Mouse (Mus musculus) testis, adult 2 months (tissue): Measurements from ENCODE around the gene Cand2. TPM values are rescaled to one million over a fixed set of nuclear protein-coding genes. Genes with fewer than 3 reads are reported as not detected.

Experiments used
- H3K27ac ChIP-seq: fragments of 200-500 bp; 2 replicates; pipeline ENCODE4 v1.5.1; 2012; ENCODE audit warnings: low read depth, low read length; ENCODE audit not compliant: control insufficient read depth, insufficient read depth
- H3K27me3 ChIP-seq: fragments of 200-500 bp; 2 replicates; pipeline ENCODE4 v1.6.1; 2012; ENCODE audit warnings: mild to moderate bottlenecking, low read length, moderate library complexity; ENCODE audit not compliant: control insufficient read depth, insufficient read depth
- H3K36me3 ChIP-seq: fragments of 200-500 bp; 2 replicates; pipeline ENCODE4 v1.6.1; 2012; ENCODE audit warnings: mild to moderate bottlenecking, low read length; ENCODE audit not compliant: control insufficient read depth, insufficient read depth
- H3K4me1 ChIP-seq: fragments of 200-500 bp; 2 replicates; pipeline ENCODE4 v1.6.1; 2012; ENCODE audit warnings: low read length; ENCODE audit not compliant: control insufficient read depth, insufficient read depth
- H3K4me3 ChIP-seq: fragments of 200-500 bp; 2 replicates; pipeline ENCODE4 v1.5.1; 2012; ENCODE audit warnings: low read depth, mild to moderate bottlenecking, low read length, moderate library complexity, mixed read lengths; ENCODE audit not compliant: control insufficient read depth
- CTCF ChIP-seq: fragments of 200-500 bp; IDR thresholded peaks from 2 replicates; pipeline ENCODE4 v1.5.1; 2012; ENCODE audit warnings: low read depth, mild to moderate bottlenecking, inconsistent platforms, low read length, moderate library complexity; ENCODE audit not compliant: control insufficient read depth, insufficient read depth, insufficient replicate concordance
- POLR2A ChIP-seq: fragments of 200-500 bp; IDR thresholded peaks from 2 replicates; pipeline ENCODE4 v1.6.1; 2012; ENCODE audit warnings: low read depth, mild to moderate bottlenecking, inconsistent platforms, low read length, moderate library complexity; ENCODE audit not compliant: control insufficient read depth
- polyA plus RNA-seq: library from polyadenylated mRNA; depleted of rRNA; stranded (reverse); fragments of >200 nt; gene quantifications from 2 replicates; pipeline ENCODE4 v1.2.3, GENCODE M21; 2012

Cand2 gene
- polyA plus RNA-seq, 1 experiment: 7.2 TPM

GRCm38 (mm10) chr6:115767357-115767756 lies 7.0 kb upstream of the Cand2 start:
- Histone ChIP-seq H3K4me3 (no peak overlapping the region), H3K27me3 (no peaks in the 10 kb centered on the region), H3K36me3 (no peaks in the 10 kb centered on the region), H3K27ac (no peak overlapping the region), H3K4me1 (peaks cover 5% of the 10 kb centered on the region; the same call in 1 of the 2 replicates)
- no peak for TF ChIP-seq CTCF
- TF ChIP-seq POLR2A: no peak

GRCm38 (mm10) chr6:115768207-115768606 lies 6.1 kb upstream of the Cand2 start:
- Histone ChIP-seq H3K27ac (no peak overlapping the region), H3K4me3 (no peak overlapping the region), H3K4me1 (peaks cover 5% of the 10 kb centered on the region; the same call in 1 of the 2 replicates), H3K36me3 (no peaks in the 10 kb centered on the region), H3K27me3 (no peaks in the 10 kb centered on the region)
- TF ChIP-seq POLR2A: no peak

GRCm38 (mm10) chr6:115770059-115770670 lies 4.2 kb upstream of the Cand2 start:
- H3K36me3 ChIP-seq: no peaks in the 10 kb centered on the region
- TF ChIP-seq POLR2A: no peak
- TF ChIP-seq CTCF: peak; percentile 54; the same call in 1 of the 2 replicates
- no peak overlapping the region for H3K27ac ChIP-seq

GRCm38 (mm10) chr6:115770852-115771251 lies 3.5 kb upstream of the Cand2 start:
- no peaks in the 10 kb centered on the region for H3K36me3 ChIP-seq
- H3K4me3 ChIP-seq: no peak overlapping the region
- H3K27me3 ChIP-seq: no peaks in the 10 kb centered on the region
- H3K27ac ChIP-seq: no peak overlapping the region
- no peak for TF ChIP-seq POLR2A
- no peak for TF ChIP-seq CTCF
- peaks cover 14% of the 10 kb centered on the region for H3K4me1 ChIP-seq

More at GRCm38 (mm10) chr6:115770059-115770670, 4.2 kb upstream of the Cand2 start:
- Histone ChIP-seq H3K27me3 (no peaks in the 10 kb centered on the region), H3K4me1 (peaks cover 10% of the 10 kb centered on the region), H3K4me3 (no peak overlapping the region)

- Histone ChIP-seq H3K27me3 (no peaks in the 10 kb centered on the region), H3K27ac (no peak overlapping the region), H3K36me3 (no peaks in the 10 kb centered on the region), H3K4me3 (no peak overlapping the region), H3K4me1 (peaks cover 14% of the 10 kb centered on the region)
- TF ChIP-seq CTCF: peak; percentile 28; the same call in 1 of the 2 replicates
- no peak for TF ChIP-seq POLR2A
Measured at GRCm38 (mm10) chr6:115772201-115772600, 2.1 kb upstream of the Cand2 start.

GRCm38 (mm10) chr6:115772604-115773003 lies 1.7 kb upstream of the Cand2 start:
- H3K27me3 ChIP-seq: no peaks in the 10 kb centered on the region
- H3K4me1 ChIP-seq: peaks cover 14% of the 10 kb centered on the region
- no peak overlapping the region for H3K4me3 ChIP-seq
- H3K36me3 ChIP-seq: no peaks in the 10 kb centered on the region
- TF ChIP-seq CTCF (no peak), POLR2A (no peak)
- H3K27ac ChIP-seq: no peak overlapping the region

GRCm38 (mm10) chr6:115773966-115774413 lies 348 bp upstream of the Cand2 start:
- Histone ChIP-seq H3K4me3 (peak overlapping the region; percentile 95), H3K36me3 (no peaks in the 10 kb centered on the region), H3K4me1 (peaks cover 14% of the 10 kb centered on the region), H3K27me3 (no peaks in the 10 kb centered on the region), H3K27ac (no peak overlapping the region)
- TF ChIP-seq CTCF: no peak
- TF ChIP-seq POLR2A: no peak

GRCm38 (mm10) chr6:115775838-115776237 lies 1.5 kb downstream of the Cand2 start:
- no peak overlapping the region for H3K27ac ChIP-seq
- TF ChIP-seq POLR2A (no peak), CTCF (no peak)
- H3K4me3 ChIP-seq: no peak overlapping the region

More at GRCm38 (mm10) chr6:115775838-115776237, 1.5 kb downstream of the Cand2 start:
- no peaks in the 10 kb centered on the region for H3K36me3 ChIP-seq
- peaks cover 12% of the 10 kb centered on the region for H3K4me1 ChIP-seq
- no peaks in the 10 kb centered on the region for H3K27me3 ChIP-seq
